ENCODE assay signal across 24 mouse cellular contexts in genomic region chr19:23330842-23331241, GRCm38 (mm10). TPM values are rescaled to one million over a fixed set of nuclear protein-coding genes. Genes with fewer than 3 reads are reported as not detected.
DNase-seq lines count a peak whose midpoint lies in the region; ATAC-seq and TF ChIP-seq lines count a peak whose summit lies in the region.
"Had no signal": no experiment of that assay in that cellular context is flagged by ENCODE, and none has a peak within 500 bp of the region (broad histone marks: within the 10 kb centered on the region; RNA-seq: fewer than 3 reads in every experiment).

No protein-coding gene starts in this region.

- WGBS in forebrain, embryonic 13.5 days, result 64% methylated on average over 6 of the region's 6 CpGs
- WGBS in forebrain, embryonic 15.5 days, result 45% methylated on average over 6 of the region's 6 CpGs
- 39% methylated on average over 6 of the region's 6 CpGs for WGBS in hindbrain, embryonic 14.5 days
- 36% methylated on average over 6 of the region's 6 CpGs for WGBS in hindbrain, embryonic 12.5 days
- WGBS in midbrain, embryonic 14.5 days, result 42% methylated on average over 6 of the region's 6 CpGs
- 77% methylated on average over 6 of the region's 6 CpGs for WGBS in midbrain, embryonic 10.5 days
- 43% methylated on average over 6 of the region's 6 CpGs for WGBS in hindbrain, postnatal 0 days

- no peaks in the 10 kb centered on the region for H3K36me3 ChIP-seq in forebrain, embryonic 13.5 days (ENCODE audit: poor library complexity, severe bottlenecking)
- no peaks in the 10 kb centered on the region for H3K36me3 ChIP-seq in forebrain, embryonic 15.5 days
- H3K36me3 ChIP-seq in hindbrain, embryonic 14.5 days (replicated peaks; ENCODE audit: control insufficient read depth, insufficient read depth), result no peaks in the 10 kb centered on the region
- H3K36me3 ChIP-seq in hindbrain, embryonic 12.5 days, result no peaks in the 10 kb centered on the region
- no peaks in the 10 kb centered on the region for H3K36me3 ChIP-seq in midbrain, embryonic 14.5 days (ENCODE audit: control insufficient read depth, insufficient read depth, low read length)
- H3K36me3 ChIP-seq in midbrain, embryonic 10.5 days, result no peaks in the 10 kb centered on the region
- no peaks in the 10 kb centered on the region for H3K36me3 ChIP-seq in hindbrain, postnatal 0 days (ENCODE audit: insufficient read depth, low read length)
- H3K36me3 ChIP-seq: embryonic facial prominence, embryonic 15.5 days; heart, embryonic 12.5 days; limb, embryonic 10.5 days; liver, embryonic 15.5 days; lung, embryonic 15.5 days; neural tube, embryonic 12.5 days had no signal

- DNase-seq in hindbrain, embryonic 14.5 days (ENCODE audit: low spot score), result no peak
- peak; percentile 23 for DNase-seq in midbrain, embryonic 14.5 days
- no peak for DNase-seq in midbrain, embryonic 10.5 days (ENCODE audit: low spot score)
- DNase-seq in hindbrain, postnatal 0 days (ENCODE audit: low spot score), result peak; percentile 6
- DNase-seq in cerebellum, postnatal 25 days, result no peak
- DNase-seq: adrenal gland, postnatal 14 days; cerebellum, adult 9-10 months; gastrocnemius, postnatal 25 days; heart, adult 18-20 months; heart, postnatal 10 days; kidney, postnatal 25 days; liver had no signal

- no peak overlapping the region for H3K4me2 ChIP-seq in forebrain, embryonic 13.5 days
- no peak overlapping the region for H3K4me2 ChIP-seq in forebrain, embryonic 15.5 days (replicated peaks)
- H3K4me2 ChIP-seq in hindbrain, embryonic 14.5 days (replicated peaks), result no peak overlapping the region
- no peak overlapping the region for H3K4me2 ChIP-seq in hindbrain, embryonic 12.5 days (replicated peaks)
- no peak overlapping the region for H3K4me2 ChIP-seq in midbrain, embryonic 14.5 days (ENCODE audit: low read length)
- H3K4me2 ChIP-seq in hindbrain, postnatal 0 days (ENCODE audit: low read depth, low read length), result no peak overlapping the region
- H3K4me2 ChIP-seq: embryonic facial prominence, embryonic 15.5 days; heart, embryonic 12.5 days; liver, embryonic 15.5 days; lung, embryonic 15.5 days; neural tube, embryonic 12.5 days had no signal

- H3K27ac ChIP-seq in forebrain, embryonic 13.5 days, result no peak overlapping the region
- no peak overlapping the region for H3K27ac ChIP-seq in forebrain, embryonic 15.5 days (replicated peaks)
- no peak overlapping the region for H3K27ac ChIP-seq in hindbrain, embryonic 14.5 days
- H3K27ac ChIP-seq in hindbrain, embryonic 12.5 days, result no peak overlapping the region
- H3K27ac ChIP-seq in midbrain, embryonic 14.5 days (replicated peaks; ENCODE audit: low read depth, low read length), result no peak overlapping the region
- no peak overlapping the region for H3K27ac ChIP-seq in midbrain, embryonic 10.5 days (replicated peaks)
- H3K27ac ChIP-seq in hindbrain, postnatal 0 days, result no peak overlapping the region
- H3K27ac ChIP-seq: embryonic facial prominence, embryonic 15.5 days; limb, embryonic 10.5 days; liver, embryonic 15.5 days; lung, embryonic 15.5 days; macrophage; neural tube, embryonic 12.5 days; stomach, postnatal 0 days had no signal

- H3K9me3 ChIP-seq in forebrain, embryonic 13.5 days (replicated peaks), result no peaks in the 10 kb centered on the region
- H3K9me3 ChIP-seq in forebrain, embryonic 15.5 days, result no peaks in the 10 kb centered on the region
- no peaks in the 10 kb centered on the region for H3K9me3 ChIP-seq in hindbrain, embryonic 14.5 days (ENCODE audit: control insufficient read depth, low read length)
- H3K9me3 ChIP-seq in hindbrain, embryonic 12.5 days (replicated peaks), result no peaks in the 10 kb centered on the region
- no peaks in the 10 kb centered on the region for H3K9me3 ChIP-seq in midbrain, embryonic 14.5 days (ENCODE audit: control insufficient read depth, low read length)
- H3K9me3 ChIP-seq in midbrain, embryonic 10.5 days (replicated peaks), result no peaks in the 10 kb centered on the region
- no peaks in the 10 kb centered on the region for H3K9me3 ChIP-seq in hindbrain, postnatal 0 days (ENCODE audit: low read length)
- H3K9me3 ChIP-seq: embryonic facial prominence, embryonic 15.5 days; heart, embryonic 12.5 days; limb, embryonic 10.5 days; liver, embryonic 15.5 days; lung, embryonic 15.5 days; neural tube, embryonic 12.5 days had no signal

- H3K4me1 ChIP-seq in forebrain, embryonic 13.5 days, result 0 out of 2 replicates have a peak, but pooled peaks cover 5% of the 10 kb centered on the region
- H3K4me1 ChIP-seq in forebrain, embryonic 15.5 days, result no peaks in the 10 kb centered on the region
- H3K4me1 ChIP-seq in hindbrain, embryonic 14.5 days (replicated peaks; ENCODE audit: control insufficient read depth, insufficient read depth, low read length), result no peaks in the 10 kb centered on the region
- H3K4me1 ChIP-seq in hindbrain, embryonic 12.5 days, result no peaks in the 10 kb centered on the region
- no peaks in the 10 kb centered on the region for H3K4me1 ChIP-seq in midbrain, embryonic 14.5 days (ENCODE audit: control insufficient read depth, insufficient read depth, low read length)
- no peaks in the 10 kb centered on the region for H3K4me1 ChIP-seq in midbrain, embryonic 10.5 days
- H3K4me1 ChIP-seq in hindbrain, postnatal 0 days (ENCODE audit: insufficient read depth, low read length), result no peaks in the 10 kb centered on the region
- H3K4me1 ChIP-seq: embryonic facial prominence, embryonic 15.5 days; heart, embryonic 12.5 days; limb, embryonic 10.5 days; liver, embryonic 15.5 days; lung, embryonic 15.5 days had no signal

- no peak overlapping the region for H3K4me3 ChIP-seq in forebrain, embryonic 13.5 days
- H3K4me3 ChIP-seq in forebrain, embryonic 15.5 days, result no peak overlapping the region
- H3K4me3 ChIP-seq in hindbrain, embryonic 14.5 days (replicated peaks; ENCODE audit: low read length), result no peak overlapping the region
- no peak overlapping the region for H3K4me3 ChIP-seq in hindbrain, embryonic 12.5 days
- no peak overlapping the region for H3K4me3 ChIP-seq in midbrain, embryonic 14.5 days (replicated peaks; ENCODE audit: low read depth, low read length)
- H3K4me3 ChIP-seq in midbrain, embryonic 10.5 days, result no peak overlapping the region
- H3K4me3 ChIP-seq in hindbrain, postnatal 0 days (ENCODE audit: low read length), result no peak overlapping the region
- H3K4me3 ChIP-seq: embryonic facial prominence, embryonic 15.5 days; heart, embryonic 12.5 days; limb, embryonic 10.5 days; liver, embryonic 15.5 days; lung, embryonic 15.5 days; neural tube, embryonic 12.5 days had no signal

- H3K9ac ChIP-seq in forebrain, embryonic 13.5 days, result no peak overlapping the region
- no peak overlapping the region for H3K9ac ChIP-seq in forebrain, embryonic 15.5 days (replicated peaks)
- no peak overlapping the region for H3K9ac ChIP-seq in hindbrain, embryonic 14.5 days
- H3K9ac ChIP-seq in hindbrain, embryonic 12.5 days, result no peak overlapping the region
- no peak overlapping the region for H3K9ac ChIP-seq in midbrain, embryonic 14.5 days (replicated peaks; ENCODE audit: low read length)
- H3K9ac ChIP-seq in hindbrain, postnatal 0 days (replicated peaks; ENCODE audit: low read length), result no peak overlapping the region
- H3K9ac ChIP-seq: embryonic facial prominence, embryonic 15.5 days; heart, embryonic 12.5 days; liver, embryonic 15.5 days; lung, embryonic 15.5 days; neural tube, embryonic 12.5 days had no signal

- no peak for TF ChIP-seq CTCF in hindbrain, postnatal 0 days (IDR thresholded peaks at IDR 0.05; ENCODE audit: low read depth)

- peak; percentile 27; the same call in 1 of the 2 replicates for ATAC-seq in forebrain, embryonic 13.5 days
- ATAC-seq in forebrain, embryonic 15.5 days (replicated peaks), result no peak
- ATAC-seq in hindbrain, embryonic 14.5 days (ENCODE audit: low FRiP score), result peak; percentile 24; the same call in 1 of the 2 replicates
- no peak for ATAC-seq in hindbrain, embryonic 12.5 days (ENCODE audit: low FRiP score)
- ATAC-seq in midbrain, embryonic 14.5 days (ENCODE audit: low FRiP score, low TSS enrichment), result no peak
- ATAC-seq in hindbrain, postnatal 0 days, result no peak
- ATAC-seq: intestine, postnatal 0 days had no signal

- H3K27me3 ChIP-seq in forebrain, embryonic 13.5 days, result no peaks in the 10 kb centered on the region
- H3K27me3 ChIP-seq in forebrain, embryonic 15.5 days, result no peaks in the 10 kb centered on the region
- no peaks in the 10 kb centered on the region for H3K27me3 ChIP-seq in hindbrain, embryonic 14.5 days (ENCODE audit: control insufficient read depth, insufficient read depth, low read length)
- H3K27me3 ChIP-seq in hindbrain, embryonic 12.5 days, result no peaks in the 10 kb centered on the region
- no peaks in the 10 kb centered on the region for H3K27me3 ChIP-seq in midbrain, embryonic 14.5 days (ENCODE audit: control insufficient read depth, insufficient read depth, low read length)
- H3K27me3 ChIP-seq in midbrain, embryonic 10.5 days (ENCODE audit: low read depth, poor library complexity, severe bottlenecking), result no peaks in the 10 kb centered on the region
- no peaks in the 10 kb centered on the region for H3K27me3 ChIP-seq in hindbrain, postnatal 0 days (ENCODE audit: insufficient read depth, low read length)
- H3K27me3 ChIP-seq: embryonic facial prominence, embryonic 15.5 days; heart, embryonic 12.5 days; liver, embryonic 15.5 days; lung, embryonic 15.5 days; neural tube, embryonic 12.5 days had no signal

RNA-seq across cellular contexts. Expression of gene Smc5, which starts 57.1 kb away (rescaled TPM):
- polyA plus RNA-seq in forebrain, embryonic 13.5 days (2015; fragmentation: Nextera tagmentation; extraction: Ambion mirVana), result 39.5 and 43.0 TPM in 2 replicates
- 31.7 and 33.7 TPM in 2 replicates for polyA plus RNA-seq in forebrain, embryonic 15.5 days (2015; fragmentation: Nextera tagmentation; extraction: Ambion mirVana)
- polyA plus RNA-seq in hindbrain, embryonic 14.5 days (2014; fragmentation: Nextera tagmentation; extraction: Ambion mirVana), result 26.8 and 28.9 TPM in 2 replicates
- 48.2 and 51.6 TPM in 2 replicates for polyA plus RNA-seq in hindbrain, embryonic 12.5 days (2016; fragmentation: Nextera tagmentation; extraction: Ambion mirVana)
- polyA plus RNA-seq in midbrain, embryonic 14.5 days (2014; fragmentation: Nextera tagmentation; extraction: Ambion mirVana), result 25.8 and 36.3 TPM in 2 replicates
- polyA plus RNA-seq in midbrain, embryonic 10.5 days (2016; fragmentation: Nextera tagmentation; extraction: Ambion mirVana), result 46.3 and 46.6 TPM in 2 replicates
- 16.9 and 21.3 TPM in 2 replicates for total RNA-seq in hindbrain, postnatal 0 days (2014; rRNA removed)
- polyA plus RNA-seq in hindbrain, postnatal 0 days (2015; fragmentation: Nextera tagmentation; extraction: Ambion mirVana), result 21.4 and 23.2 TPM in 2 replicates

Comparison
In these comparisons a context has a peak if more than half of its experiments do, and no peak if none do; other contexts are left out.
1. ATAC-seq: peak in forebrain, embryonic 13.5 days (single experiment) and hindbrain, embryonic 14.5 days (single experiment); none in forebrain, embryonic 15.5 days (single experiment), hindbrain, embryonic 12.5 days (single experiment), midbrain, embryonic 14.5 days (single experiment) and hindbrain, postnatal 0 days (single experiment).
2. DNase-seq: peak in midbrain, embryonic 14.5 days (single experiment) and hindbrain, postnatal 0 days (single experiment); none in hindbrain, embryonic 14.5 days (single experiment), midbrain, embryonic 10.5 days (single experiment) and cerebellum, postnatal 25 days (0 of 2).